Mouse (Mus musculus): ENCODE results near the gene Gnai2. TPM values are rescaled to one million over a fixed set of nuclear protein-coding genes. Genes with fewer than 3 reads are reported as not detected.

The Gnai2 gene
- total RNA-seq, 2 experiments from 2014 or later: 65.2 to 70.5 TPM

DNA sequence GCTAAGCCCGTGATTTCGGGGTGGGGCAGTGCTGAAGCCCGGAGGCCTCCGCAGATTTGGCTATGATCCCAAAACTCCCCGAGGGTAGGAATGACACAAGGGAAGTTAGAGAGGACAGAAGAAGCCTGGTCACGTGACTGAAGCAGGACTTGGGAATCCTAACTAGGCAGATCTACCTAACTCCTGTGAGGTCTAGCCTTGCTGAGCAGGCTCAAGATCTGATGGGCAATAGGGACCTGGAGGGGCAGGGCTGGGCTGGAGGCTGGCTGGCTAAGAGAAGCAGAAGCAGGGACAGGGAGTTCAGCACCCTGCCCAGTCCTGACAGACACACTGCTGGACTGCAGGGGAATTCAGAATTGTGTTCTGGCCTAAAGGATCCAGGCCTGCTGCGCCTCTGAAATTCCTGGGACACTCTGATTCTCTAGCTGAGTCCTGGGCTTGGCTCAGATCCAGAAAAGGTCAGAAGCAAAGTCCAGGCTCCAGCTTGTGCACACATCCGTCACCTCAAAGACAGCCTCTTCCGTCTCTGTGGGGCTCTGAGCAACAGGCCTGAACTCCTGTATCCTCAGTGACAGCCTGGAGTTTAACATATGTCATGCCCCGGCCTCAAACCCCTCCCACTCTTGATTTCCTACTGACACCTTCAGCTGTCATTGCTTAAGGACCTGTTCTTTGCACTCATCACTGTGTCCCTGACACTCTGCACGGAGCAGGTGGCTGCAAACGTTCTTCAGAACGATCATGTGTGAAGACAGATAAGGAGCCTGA is 16.2 kb downstream of the Gnai2 start:
- intact Hi-C loops (cut with DNase I): no loop called here
- no peak for DNase-seq

- DNase-seq: no peak
- intact Hi-C loops (cut with DNase I): no loop called here
Observed at GRCm38 (mm10) chr9:107618098-107618497, 17.1 kb downstream of the Gnai2 start.

GRCm38 (mm10) chr9:107617461-107617860 is 17.7 kb downstream of the Gnai2 start:
- no peak for DNase-seq
- intact Hi-C loops (cut with DNase I): no loop called here

DNA sequence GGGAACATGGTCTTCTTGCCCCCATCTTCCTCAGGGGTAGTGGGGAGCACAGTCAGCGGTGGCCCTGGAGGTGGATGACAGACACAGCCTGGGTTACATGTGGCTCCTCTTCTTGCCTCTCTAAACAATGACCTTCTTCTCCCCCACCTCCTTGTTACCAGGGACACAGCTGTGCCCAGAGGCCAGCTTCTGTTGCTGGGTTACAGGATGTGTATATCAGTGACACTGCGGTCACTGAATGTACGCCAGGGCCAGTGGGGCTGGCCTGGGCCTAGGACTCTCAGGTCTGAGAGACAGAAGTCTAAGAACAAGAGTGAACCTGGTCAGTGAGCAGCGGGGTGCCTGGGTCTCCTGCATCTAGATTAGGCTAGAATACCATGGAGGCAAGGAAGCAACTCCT is 20.1 kb downstream of the Gnai2 start:
- intact Hi-C loops (cut with DNase I): no loop called here
- no peak for DNase-seq

- intact Hi-C loops (cut with DNase I): loop anchor here (2.0 kb wide), 1 partner anchor 20 kb away; no protein-coding TSS in a partner anchor
- DNase-seq: no peak
Observed at GRCm38 (mm10) chr9:107612945-107613569, 22.1 kb downstream of the Gnai2 start.

GRCm38 (mm10) chr9:107612191-107612944 is 22.8 kb downstream of the Gnai2 start:
- peak; percentile 98 for DNase-seq
- intact Hi-C loops (cut with DNase I): loop anchor here (2.0 kb wide), 1 partner anchor 20 kb away; no protein-coding TSS in a partner anchor

DNA sequence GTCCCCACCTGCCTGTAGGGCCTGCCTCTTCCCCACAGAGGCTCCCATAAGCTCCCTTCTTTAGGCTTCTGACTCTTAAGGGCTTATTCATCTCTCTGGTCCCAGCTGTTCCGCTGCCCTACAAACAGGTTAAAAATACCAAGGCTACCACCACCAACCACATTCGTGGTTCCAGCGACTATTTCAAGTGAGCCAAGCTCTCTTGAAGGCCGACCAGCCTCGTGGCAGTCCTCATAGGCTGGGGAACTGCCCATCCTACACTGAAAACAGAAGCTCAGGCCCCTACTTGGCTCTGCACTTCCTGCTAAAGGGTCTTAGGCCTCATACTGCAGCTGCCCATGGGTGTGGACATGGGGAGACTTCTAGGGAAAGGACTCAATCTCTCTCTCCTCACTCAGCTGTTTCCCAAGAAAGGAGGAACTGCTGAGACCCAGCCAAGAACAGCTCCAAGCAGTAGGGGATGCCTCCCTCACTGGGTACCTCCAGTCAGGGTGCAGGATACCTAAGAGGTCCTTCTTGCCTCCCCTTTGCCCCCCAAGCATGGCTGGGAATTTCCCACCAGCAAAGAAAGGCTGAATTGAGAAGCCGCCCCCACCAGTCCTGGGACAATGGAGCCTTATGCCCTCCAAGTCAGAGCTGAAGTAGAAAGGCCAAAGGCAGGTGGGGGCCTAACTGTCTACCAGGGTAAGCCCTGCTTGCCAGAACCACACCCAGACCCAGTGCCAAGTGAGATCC is 23.5 kb downstream of the Gnai2 start:
- intact Hi-C loops (cut with DNase I): loop anchor here (2.0 kb wide), 1 partner anchor 21 kb away; no protein-coding TSS in a partner anchor
- DNase-seq: no peak

GRCm38 (mm10) chr9:107609433-107609830 is 25.7 kb downstream of the Gnai2 start:
- intact Hi-C loops (cut with DNase I): no loop called here
- DNase-seq: no peak

GRCm38 (mm10) chr9:107608741-107609432 is 26.3 kb downstream of the Gnai2 start, which contains the start of gene Sema3b:
TSS of gene Sema3b (minus strand) at chr9:107609229.
- intact Hi-C loops (cut with DNase I): no loop called here
- peak in 1 of 2 experiments; percentile 60 for DNase-seq

GRCm38 (mm10) chr9:107607653-107608245 is 27.4 kb downstream of the Gnai2 start:
- no peak for DNase-seq
- intact Hi-C loops (cut with DNase I): no loop called here

DNA sequence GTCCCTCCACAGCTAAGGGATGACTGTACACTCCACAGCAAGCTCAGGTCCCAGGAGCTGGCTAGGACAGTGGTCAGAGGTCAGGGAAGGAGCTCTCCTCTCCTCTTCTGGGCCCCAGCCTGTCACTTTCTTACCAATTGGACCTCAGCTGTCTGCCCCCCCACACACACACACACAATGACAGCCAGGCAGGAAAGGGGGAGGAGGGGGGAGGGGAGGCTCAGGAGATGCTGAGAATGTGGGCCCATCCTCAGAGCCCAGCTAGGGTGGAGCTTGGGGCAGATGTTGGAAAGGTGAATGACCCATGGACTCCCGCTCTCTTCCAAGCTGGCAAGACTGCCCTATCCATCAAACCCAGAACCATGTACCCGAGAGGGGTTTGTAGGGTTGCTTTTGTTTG is 28.1 kb downstream of the Gnai2 start:
- DNase-seq: no peak
- intact Hi-C loops (cut with DNase I): no loop called here

GRCm38 (mm10) chr9:107606591-107606990 is 28.6 kb downstream of the Gnai2 start:
- peak; percentile 48 to 51 for DNase-seq
- intact Hi-C loops (cut with DNase I): no loop called here

DNA sequence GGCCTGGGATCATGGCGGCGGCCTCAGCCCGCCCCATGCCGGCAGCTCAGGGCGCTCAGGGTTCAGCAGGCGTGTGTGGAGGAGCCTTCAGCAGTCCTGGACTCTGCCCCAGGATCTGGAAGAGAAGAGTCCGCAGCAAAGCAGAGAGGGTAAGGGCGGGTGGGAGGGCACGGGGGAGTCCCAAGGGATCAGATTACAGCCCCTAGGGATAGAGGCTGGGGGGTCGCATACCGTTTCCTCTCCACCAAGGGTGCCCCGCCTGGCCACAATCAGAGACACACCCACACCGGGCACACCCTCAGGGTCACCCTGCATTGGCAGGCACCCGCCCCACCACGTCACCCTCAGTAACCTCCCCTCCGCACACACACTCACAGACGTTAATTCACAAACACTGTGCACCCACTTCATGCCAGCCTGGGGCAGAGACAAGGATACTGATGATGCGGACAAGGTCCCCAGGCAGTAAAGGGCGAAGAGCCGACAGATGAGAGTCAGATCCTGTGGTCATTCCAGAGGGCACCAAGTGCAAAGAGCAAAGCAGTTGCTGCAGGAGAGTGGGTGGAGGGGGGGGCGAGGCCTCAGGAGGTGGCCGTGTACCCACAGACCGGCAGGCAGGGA is 30.0 kb downstream of the Gnai2 start:
- intact Hi-C loops (cut with DNase I): no loop called here
- no peak for DNase-seq

GRCm38 (mm10) chr9:107603251-107603650 is 31.9 kb downstream of the Gnai2 start:
- intact Hi-C loops (cut with DNase I): no loop called here
- no peak for DNase-seq

DNA sequence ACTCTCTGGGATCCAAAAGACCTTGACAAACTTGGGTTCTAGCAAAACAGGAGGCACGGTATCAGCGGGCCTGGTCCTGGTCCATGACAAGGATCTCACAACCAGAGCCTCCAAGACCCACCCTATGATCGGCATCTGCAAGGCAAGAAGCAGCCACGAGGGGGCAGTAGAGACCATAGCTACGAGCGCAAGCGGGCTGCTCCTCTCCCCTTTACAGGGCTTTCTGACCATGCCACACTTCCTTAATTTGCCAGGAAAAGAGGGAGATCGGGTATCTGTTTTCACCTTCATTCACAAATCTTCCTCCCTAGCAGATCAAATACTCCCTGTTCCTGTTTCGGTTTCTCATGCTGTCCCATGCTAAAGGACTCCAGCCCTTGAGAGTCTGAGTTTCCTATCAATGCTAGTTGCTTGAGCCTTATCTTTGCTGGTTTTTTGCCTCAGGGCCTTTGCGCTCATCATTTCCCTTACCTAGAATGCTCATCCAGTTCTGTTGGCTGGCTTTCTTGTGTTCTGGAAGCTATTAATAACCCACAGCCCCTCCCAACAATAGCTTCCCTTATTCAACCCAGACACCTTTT is 33.0 kb downstream of the Gnai2 start:
- intact Hi-C loops (cut with DNase I): loop anchor here (1.0 kb wide), 1 partner anchor 43 kb away; no protein-coding TSS in a partner anchor
- peak; percentile 93 for DNase-seq

GRCm38 (mm10) chr9:107601275-107601674 is 33.9 kb downstream of the Gnai2 start:
- DNase-seq: no peak
- intact Hi-C loops (cut with DNase I): loop anchor here (2.0 kb wide), 1 partner anchor 76 kb away; no protein-coding TSS in a partner anchor

DNA sequence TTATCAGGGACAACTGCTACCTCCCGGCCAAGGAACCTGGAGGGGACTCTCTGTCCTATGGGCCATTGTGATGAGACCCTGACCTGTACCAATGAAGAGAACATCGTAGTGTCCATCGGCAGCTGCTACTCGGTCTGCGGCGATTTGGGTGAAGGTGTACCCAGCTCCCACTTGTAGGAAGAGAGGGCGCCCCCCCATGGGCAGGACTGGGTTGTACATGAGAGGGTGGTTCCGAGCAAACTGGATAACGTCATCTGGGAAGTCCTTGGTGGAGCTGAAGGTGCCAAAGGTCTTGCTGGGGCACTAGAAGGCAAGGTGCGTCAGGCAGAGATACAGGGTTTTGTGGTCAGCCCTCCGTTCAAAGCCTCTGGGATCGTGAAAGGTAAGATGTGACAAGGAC is 34.4 kb downstream of the Gnai2 start:
- no peak for DNase-seq
- intact Hi-C loops (cut with DNase I): loop anchor here (2.0 kb wide), 1 partner anchor 76 kb away; no protein-coding TSS in a partner anchor

- intact Hi-C loops (cut with DNase I): loop anchor here (2.0 kb wide), 1 partner anchor 77 kb away; no protein-coding TSS in a partner anchor
- DNase-seq: no peak
Observed at GRCm38 (mm10) chr9:107599842-107600241, 35.3 kb downstream of the Gnai2 start.

All from gastrocnemius, postnatal 36 days (tissue).